Mouse (Mus musculus) heart, adult 18-20 months (tissue): Measurements from ENCODE around the gene Vmn1r122. TPM values are rescaled to one million over a fixed set of nuclear protein-coding genes. Genes with fewer than 3 reads are reported as not detected.
"Not testable (repeated sequence)": the region's sequence is repeated elsewhere in the genome, so short reads cannot be mapped to it uniquely, and the experiment has no call there.

Experiments
- DNase-seq, 2 experiments: peaks; one replicate each; pipeline ENCODE4 v3.0.0; 2021 to 2022; ENCODE audit warnings: mixed read lengths in 1 of 2
- long read RNA-seq, 2 experiments: library from polyadenylated mRNA; stranded (forward); transcript quantifications; one replicate each; pipeline ENCODE4 v2.0.0; 2021
- total RNA-seq, 2 experiments: library from RNA; stranded (reverse); gene quantifications; 2 replicates each; pipeline ENCODE4 v1.2.3; 2021

The Vmn1r122 gene
- total RNA-seq, result not detected
- long read RNA-seq, experiment 1, result 0 reads
- long read RNA-seq, experiment 2, result 0 reads

- not testable (repeated sequence) for DNase-seq
Observed at GRCm38 (mm10) chr7:21134028-21134427, at the start of gene Vmn1r122. TSS of gene Vmn1r122 (minus strand) at chr7:21134128.

- DNase-seq, result not testable (repeated sequence)
Observed at GRCm38 (mm10) chr7:21161885-21162284, 28.0 kb upstream of the Vmn1r122 start, which contains the start of gene Vmn1r123. TSS of gene Vmn1r123 (plus strand) at chr7:21162185.

DNA sequence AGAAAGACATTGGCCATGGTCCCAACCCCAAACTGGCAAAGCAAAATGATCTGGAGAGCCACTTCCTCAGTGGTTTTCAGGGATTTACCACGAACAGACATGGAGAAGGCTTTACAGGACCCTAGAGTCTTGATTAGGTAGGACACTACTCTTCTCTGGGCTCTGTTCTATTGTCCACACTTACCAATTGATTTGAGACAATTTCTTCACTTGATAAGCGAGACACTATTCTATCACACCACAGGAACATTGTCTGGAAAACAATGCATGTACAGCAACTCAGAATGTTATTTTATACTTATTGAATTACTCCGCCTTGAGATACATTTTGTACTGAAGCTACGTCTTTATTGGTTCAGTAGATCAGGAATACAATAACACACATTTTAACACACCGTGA, 35.5 kb downstream of the Vmn1r122 start, which contains the start of gene Vmn1r121:
Vmn1r121 (minus strand) TSS at position 101 of the 400 bp plus-strand sequence.
- DNase-seq, result not testable (repeated sequence)

Other genes starting within 250 kb of the Vmn1r122 start
- gene Vmn1r118, start 221.8 kb downstream of the Vmn1r122 start, total RNA-seq, result not detected
- gene Vmn1r119, start 121.7 kb downstream of the Vmn1r122 start, total RNA-seq, result not detected
- not detected for gene Vmn1r120, start 80.3 kb downstream of the Vmn1r122 start, total RNA-seq
- gene Vmn1r121, start 35.6 kb downstream of the Vmn1r122 start, total RNA-seq, result not detected
- not detected for gene Vmn1r123, start 28.1 kb upstream of the Vmn1r122 start, total RNA-seq
- gene Gm5157, start 56.3 kb upstream of the Vmn1r122 start, total RNA-seq, result not detected
- gene Vmn1r124, start 126.5 kb upstream of the Vmn1r122 start, total RNA-seq, result not detected
- gene Vmn1r125, start 138.1 kb upstream of the Vmn1r122 start, total RNA-seq, result not detected
- not detected for gene Vmn1r126, start 167.3 kb upstream of the Vmn1r122 start, total RNA-seq
- gene Vmn1r127, start 185.7 kb upstream of the Vmn1r122 start, total RNA-seq, result not detected
- not detected for gene Vmn1r128, start 215.2 kb upstream of the Vmn1r122 start, total RNA-seq
- gene Vmn1r129, start 227.2 kb upstream of the Vmn1r122 start, total RNA-seq, result not detected